Mouse (Mus musculus) urinary bladder, postnatal 4 days (tissue): Measurements from ENCODE around the gene Pgs1.
A peak's percentile ranks its signal among the peaks of the same experiment; 100 is the strongest.

Source experiments
- DNase-seq, 2 experiments: peaks; one replicate each; pipeline ENCODE4 v3.0.0; 2021 to 2022; ENCODE audit warnings: low spot score in 2 of 2

Gene Pgs1

GRCm38 (mm10) chr11:118043293-118043907 is 57.3 kb downstream of the Pgs1 start:
- peak in 1 of 2 experiments; percentile 72 for DNase-seq

GRCm38 (mm10) chr11:118049641-118050040 is 63.5 kb downstream of the Pgs1 start:
- DNase-seq, result no peak

- DNase-seq, result no peak
Measured at GRCm38 (mm10) chr11:118050174-118050573, 64.1 kb downstream of the Pgs1 start.

GRCm38 (mm10) chr11:118058367-118058766 is 72.3 kb downstream of the Pgs1 start:
- no peak for DNase-seq

GRCm38 (mm10) chr11:118058872-118059271 is 72.8 kb downstream of the Pgs1 start:
- no peak for DNase-seq

GRCm38 (mm10) chr11:118060038-118060437 is 73.9 kb downstream of the Pgs1 start:
- no peak for DNase-seq

GRCm38 (mm10) chr11:118067588-118067987 is 81.5 kb downstream of the Pgs1 start:
- no peak for DNase-seq

- DNase-seq, result no peak
Measured at GRCm38 (mm10) chr11:118068812-118069332, 82.8 kb downstream of the Pgs1 start.

- no peak for DNase-seq
Measured at GRCm38 (mm10) chr11:118071227-118071912, 85.3 kb downstream of the Pgs1 start.
